ENCODE assay signal across 9 mouse cellular contexts in genomic region chr4:45949109-45949848, GRCm38 (mm10). TPM values are rescaled to one million over a fixed set of nuclear protein-coding genes. Genes with fewer than 3 reads are reported as not detected.
A peak's percentile ranks its signal among the peaks of the same experiment; 100 is the strongest.
DNase-seq lines count a peak whose midpoint lies in the region; ATAC-seq and TF ChIP-seq lines count a peak whose summit lies in the region.
"Had no signal": no experiment of that assay in that cellular context is flagged by ENCODE, and none has a peak within 500 bp of the region (broad histone marks: within the 10 kb centered on the region; RNA-seq: fewer than 3 reads in every experiment).

No protein-coding gene starts in this region.

- DNase-seq in heart, embryonic 10.5 days (ENCODE audit: low spot score), result no peak
- DNase-seq in heart, adult 8-10 months (ENCODE audit: low spot score), result no peak
- peak; percentile 32 for DNase-seq in Muller cell, postnatal 12 days (ENCODE audit: inconsistent ontology term)
- DNase-seq in limb, embryonic 10.5 days (ENCODE audit: low spot score), result no peak
- no peak for DNase-seq in hindbrain, embryonic 11.5 days (ENCODE audit: low spot score)
- DNase-seq in gastrocnemius, postnatal 14 days, result no peak
- DNase-seq in forebrain, postnatal 0 days, result no peak
- DNase-seq: cerebellum, postnatal 25 days had no signal

- no peak for TF ChIP-seq CTCF in forebrain, postnatal 0 days (IDR thresholded peaks at IDR 0.05; ENCODE audit: low read depth)

- H3K36me3 ChIP-seq in heart, embryonic 10.5 days, result no peaks in the 10 kb centered on the region
- H3K36me3 ChIP-seq in limb, embryonic 10.5 days, result no peaks in the 10 kb centered on the region
- no peaks in the 10 kb centered on the region for H3K36me3 ChIP-seq in hindbrain, embryonic 11.5 days (ENCODE audit: control insufficient read depth, insufficient read depth, low read length)
- H3K36me3 ChIP-seq in forebrain, postnatal 0 days (ENCODE audit: insufficient read depth), result no peaks in the 10 kb centered on the region

- ATAC-seq in monocyte, adult 5-6 weeks (replicated peaks; ENCODE audit: insufficient number of reproducible peaks, low FRiP score, low TSS enrichment, poor library complexity, severe bottlenecking), result peak; percentile 88
- ATAC-seq in hindbrain, embryonic 11.5 days (ENCODE audit: low FRiP score), result no peak
- ATAC-seq in forebrain, postnatal 0 days, result no peak

- WGBS in heart, embryonic 10.5 days, result 69% methylated on average over 7 of the region's 7 CpGs
- 90% methylated on average over 7 of the region's 7 CpGs for WGBS in limb, embryonic 10.5 days
- WGBS in hindbrain, embryonic 11.5 days, result 94% methylated on average over 7 of the region's 7 CpGs
- WGBS in forebrain, postnatal 0 days, result 84% methylated on average over 7 of the region's 7 CpGs

- H3K4me1 ChIP-seq in heart, embryonic 10.5 days, result peaks cover 20% of the 10 kb centered on the region
- H3K4me1 ChIP-seq in limb, embryonic 10.5 days, result peaks cover 6% of the 10 kb centered on the region; the same call in 1 of the 2 replicates
- no peaks in the 10 kb centered on the region for H3K4me1 ChIP-seq in hindbrain, embryonic 11.5 days (replicated peaks; ENCODE audit: control insufficient read depth, insufficient read depth, low read length)
- no peaks in the 10 kb centered on the region for H3K4me1 ChIP-seq in forebrain, postnatal 0 days (ENCODE audit: insufficient read depth)

- no peak overlapping the region for H3K9ac ChIP-seq in hindbrain, embryonic 11.5 days (ENCODE audit: low read depth, low read length)
- H3K9ac ChIP-seq in forebrain, postnatal 0 days, result no peak overlapping the region

- H3K4me3 ChIP-seq in heart, embryonic 10.5 days, result no peak overlapping the region
- H3K4me3 ChIP-seq in limb, embryonic 10.5 days, result no peak overlapping the region
- H3K4me3 ChIP-seq in hindbrain, embryonic 11.5 days (ENCODE audit: low read depth, low read length), result no peak overlapping the region
- H3K4me3 ChIP-seq in forebrain, postnatal 0 days (ENCODE audit: low read depth, low read length), result no peak overlapping the region

- H3K27ac ChIP-seq in heart, embryonic 10.5 days, result peak overlapping the region; percentile 32; the same call in 1 of the 2 replicates
- H3K27ac ChIP-seq in limb, embryonic 10.5 days, result peak overlapping the region; percentile 26; the same call in 1 of the 2 replicates
- no peak overlapping the region for H3K27ac ChIP-seq in hindbrain, embryonic 11.5 days (ENCODE audit: low read depth, low read length)
- no peak overlapping the region for H3K27ac ChIP-seq in forebrain, postnatal 0 days (ENCODE audit: low read depth, low read length)

- no peak overlapping the region for H3K4me2 ChIP-seq in hindbrain, embryonic 11.5 days (replicated peaks; ENCODE audit: low read depth, low read length)
- no peak overlapping the region for H3K4me2 ChIP-seq in forebrain, postnatal 0 days (ENCODE audit: low read depth)

- intact Hi-C loops in gastrocnemius, postnatal 14 days (cut with DNase I; ENCODE audit: low total_unique reads), result loop anchor here (10.0 kb wide), 1 partner anchor 66 kb away; no protein-coding TSS in a partner anchor

- no peaks in the 10 kb centered on the region for H3K9me3 ChIP-seq in heart, embryonic 10.5 days
- no peaks in the 10 kb centered on the region for H3K9me3 ChIP-seq in limb, embryonic 10.5 days (replicated peaks)
- no peaks in the 10 kb centered on the region for H3K9me3 ChIP-seq in hindbrain, embryonic 11.5 days (ENCODE audit: control insufficient read depth, low read length)
- no peaks in the 10 kb centered on the region for H3K9me3 ChIP-seq in forebrain, postnatal 0 days (ENCODE audit: low read length)

- H3K27me3 ChIP-seq in heart, embryonic 10.5 days (ENCODE audit: insufficient read depth, poor library complexity, severe bottlenecking), result no peaks in the 10 kb centered on the region
- no peaks in the 10 kb centered on the region for H3K27me3 ChIP-seq in limb, embryonic 10.5 days (ENCODE audit: low read depth, poor library complexity, severe bottlenecking)
- no peaks in the 10 kb centered on the region for H3K27me3 ChIP-seq in hindbrain, embryonic 11.5 days (ENCODE audit: control insufficient read depth, insufficient read depth, low read length)
- H3K27me3 ChIP-seq in forebrain, postnatal 0 days (ENCODE audit: insufficient read depth, low read length), result no peaks in the 10 kb centered on the region

RNA-seq across cellular contexts. Expression of gene Tdrd7, which starts 15.9 kb away (rescaled TPM):
- 15.0 and 15.1 TPM in 2 replicates for polyA plus RNA-seq in heart, embryonic 10.5 days (2016; fragmentation: Nextera tagmentation; extraction: Ambion mirVana)
- 10 to 100 TPM in 3 of 4 experiments, 1 to 10 TPM in 1; 9.2 to 12.1 (median 10.1) TPM for total RNA-seq in heart, adult 8-10 months (2022)
- 3.1 and 4.9 TPM in 2 replicates for polyA plus RNA-seq in limb, embryonic 10.5 days (2016; fragmentation: Nextera tagmentation; extraction: Ambion mirVana)
- total RNA-seq in monocyte, adult 5-6 weeks (2017), result 34.6 to 58.1 TPM (median 48.0 TPM) in 3 replicates
- 11.7 and 12.1 TPM in 2 replicates for polyA plus RNA-seq in hindbrain, embryonic 11.5 days (2014; fragmentation: Nextera tagmentation; extraction: Ambion mirVana)
- 1 to 10 TPM; 8.2 to 9.3 TPM for total RNA-seq in gastrocnemius, postnatal 14 days (2021)
- total RNA-seq in forebrain, postnatal 0 days (2014; rRNA removed), result 27.9 and 39.1 TPM in 2 replicates
- polyA plus RNA-seq in forebrain, postnatal 0 days (2015; fragmentation: Nextera tagmentation; extraction: Ambion mirVana), result 15.1 and 21.3 TPM in 2 replicates

RNA-seq across cellular contexts. Expression of gene Ccdc180, which starts 59.2 kb away (rescaled TPM):
- 0.04 and 0.05 TPM in 2 replicates for polyA plus RNA-seq in heart, embryonic 10.5 days (2016; fragmentation: Nextera tagmentation; extraction: Ambion mirVana)
- under 1 TPM in 1 of 4 experiments, not detected in 3; 0.09 TPM for total RNA-seq in heart, adult 8-10 months (2022)
- polyA plus RNA-seq in limb, embryonic 10.5 days (2016; fragmentation: Nextera tagmentation; extraction: Ambion mirVana), result not detected in 2 replicates
- 0.10 to 0.21 TPM in 2 of 3 replicates, not detected in the other for total RNA-seq in monocyte, adult 5-6 weeks (2017)
- 0.38 and 0.71 TPM in 2 replicates for polyA plus RNA-seq in hindbrain, embryonic 11.5 days (2014; fragmentation: Nextera tagmentation; extraction: Ambion mirVana)
- under 1 TPM in 1 of 2 experiments, not detected in 1; 0.04 TPM for total RNA-seq in gastrocnemius, postnatal 14 days (2021)
- total RNA-seq in forebrain, postnatal 0 days (2014; rRNA removed), result 0.38 and 0.76 TPM in 2 replicates
- 0.28 and 0.51 TPM in 2 replicates for polyA plus RNA-seq in forebrain, postnatal 0 days (2015; fragmentation: Nextera tagmentation; extraction: Ambion mirVana)

Comparison
In these comparisons a context has a peak if more than half of its experiments do, and no peak if none do; other contexts are left out.
1. H3K27ac ChIP-seq: peak in heart, embryonic 10.5 days (single experiment) and limb, embryonic 10.5 days (single experiment); none in hindbrain, embryonic 11.5 days (single experiment) and forebrain, postnatal 0 days (single experiment).